Mouse (Mus musculus): ENCODE data around the gene Cdhr4. TPM values are rescaled to one million over a fixed set of nuclear protein-coding genes. Genes with fewer than 3 reads are reported as not detected.

Cdhr4 gene
- polyA plus RNA-seq (2012; rRNA removed) = 0.63 and 0.74 TPM in 2 replicates

DNA sequence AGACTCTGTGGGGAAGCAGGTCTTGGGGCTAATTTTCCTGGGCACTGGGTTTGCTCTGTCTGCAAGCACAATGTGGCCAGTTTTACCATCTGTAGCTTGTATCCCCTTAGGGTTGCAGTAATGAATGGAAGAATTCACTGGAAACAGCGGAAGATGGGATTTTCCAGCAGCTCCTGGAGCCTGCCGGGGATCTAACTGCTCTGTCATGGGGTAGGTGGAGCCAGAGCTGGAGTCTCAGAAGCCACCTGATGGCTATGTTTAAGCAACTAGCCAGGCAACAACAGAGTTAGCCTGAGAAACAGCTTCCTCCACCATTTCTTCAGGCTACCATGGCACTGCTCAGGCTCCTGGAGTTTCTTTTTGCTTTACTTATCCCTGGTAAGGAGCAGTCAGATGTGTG, at the start of gene Cdhr4:
Gene Cdhr4, plus strand, starts transcription at position 301 of the 400 bp plus-strand sequence.

DNA sequence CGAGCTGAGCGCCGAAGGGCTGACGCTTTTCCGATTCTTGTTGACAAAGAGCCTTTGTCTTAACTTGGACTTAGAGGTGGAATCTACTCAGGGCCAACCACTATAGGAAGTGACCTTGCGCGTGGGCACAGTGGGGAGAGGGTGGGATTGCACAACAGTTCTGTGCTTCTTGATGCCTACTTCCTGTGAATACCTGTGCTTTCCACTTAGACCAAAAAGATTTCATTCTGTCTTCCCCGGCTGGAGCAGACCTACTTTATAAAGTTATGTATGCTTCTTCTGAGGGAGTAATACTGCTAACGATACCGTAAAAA, 42.4 kb upstream of the Cdhr4 start, which contains the start of gene Traip:
Gene Traip, plus strand, starts transcription at position 215 of the 314 bp plus-strand sequence.

DNA sequence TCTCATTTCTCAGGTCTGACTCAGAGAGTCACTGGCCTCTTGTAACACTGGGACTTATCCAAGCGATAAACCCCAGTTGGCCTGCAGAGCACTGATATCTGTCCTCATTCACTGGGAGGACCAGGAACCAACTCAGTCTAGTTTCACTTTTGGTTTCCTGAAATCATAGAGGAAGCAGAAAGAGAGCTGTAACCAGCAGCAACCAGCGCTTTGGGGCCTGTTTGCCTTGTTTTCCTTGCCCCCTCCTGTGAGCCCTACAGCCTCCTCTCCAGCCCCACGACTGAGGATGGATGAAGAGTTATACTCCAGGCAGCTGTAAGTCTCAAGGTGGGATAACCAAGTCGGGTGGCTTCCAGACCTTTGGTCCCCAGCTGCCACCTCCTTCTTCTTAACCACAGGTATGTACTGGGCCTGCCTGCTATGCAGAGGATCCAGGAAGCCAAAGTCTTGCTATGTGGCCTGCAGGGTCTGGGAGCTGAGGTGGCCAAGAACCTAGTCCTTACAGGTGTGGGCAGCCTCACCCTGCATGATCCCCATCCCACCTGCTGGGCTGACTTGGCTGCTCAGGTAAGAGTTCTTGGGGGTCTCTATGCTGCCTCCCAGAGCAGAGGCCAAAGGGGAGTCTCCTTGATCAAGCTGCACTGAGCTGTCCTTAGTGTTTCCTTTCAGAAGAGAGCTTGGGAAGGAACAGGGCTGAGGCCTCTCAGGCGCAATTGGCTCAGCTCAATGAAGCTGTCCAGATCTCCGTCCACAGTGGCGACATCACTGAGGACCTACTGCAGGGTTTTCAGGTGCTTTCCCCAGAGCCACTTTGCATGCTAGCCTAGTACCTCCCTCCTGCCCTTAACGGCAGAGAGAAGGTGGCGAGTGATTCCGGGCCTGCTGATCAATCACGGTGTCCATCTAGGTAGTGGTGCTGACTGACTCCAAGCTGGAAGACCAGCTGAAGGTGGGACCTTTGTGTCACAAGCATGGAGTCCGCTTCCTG, 16.6 kb upstream of the Cdhr4 start, which contains the start of gene Uba7:
Gene Uba7, plus strand, starts transcription at position 107 of the 988 bp plus-strand sequence.

DNA sequence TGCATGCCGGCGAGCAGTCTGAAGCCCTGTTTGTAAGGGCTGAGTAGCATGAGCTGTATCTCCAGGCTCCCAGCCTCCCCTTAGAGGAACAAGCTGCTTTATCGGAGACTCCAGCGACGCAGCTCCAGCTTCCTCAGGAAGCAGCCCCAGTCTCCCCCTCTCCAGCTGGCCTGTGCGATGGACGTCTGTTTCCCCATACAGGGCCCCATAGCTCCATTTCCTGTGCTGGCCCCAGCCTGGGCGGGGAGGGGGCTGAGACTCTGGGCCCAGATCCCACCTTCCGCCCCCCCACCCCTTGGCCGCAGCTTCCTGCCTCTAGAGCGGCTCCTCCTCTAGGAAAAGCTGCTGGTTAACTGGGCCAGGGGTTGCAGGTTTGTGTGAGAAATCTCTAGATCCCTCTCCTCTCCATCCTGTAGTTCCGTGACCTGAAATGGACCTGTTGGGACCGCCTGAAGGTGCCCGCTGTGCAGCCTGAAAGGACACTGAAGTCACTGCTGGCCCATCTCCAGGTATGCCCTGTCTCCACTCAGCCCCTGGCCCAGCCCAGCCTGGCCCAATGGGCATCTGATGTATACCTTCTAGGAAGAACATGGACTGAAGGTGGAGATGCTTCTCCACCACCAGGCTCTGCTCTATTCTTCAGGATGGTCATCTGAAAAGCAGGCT, 9.5 kb upstream of the Cdhr4 start, which contains the start of gene Gm20661:
Gene Gm20661, plus strand, starts transcription at position 378 of the 666 bp plus-strand sequence.

DNA sequence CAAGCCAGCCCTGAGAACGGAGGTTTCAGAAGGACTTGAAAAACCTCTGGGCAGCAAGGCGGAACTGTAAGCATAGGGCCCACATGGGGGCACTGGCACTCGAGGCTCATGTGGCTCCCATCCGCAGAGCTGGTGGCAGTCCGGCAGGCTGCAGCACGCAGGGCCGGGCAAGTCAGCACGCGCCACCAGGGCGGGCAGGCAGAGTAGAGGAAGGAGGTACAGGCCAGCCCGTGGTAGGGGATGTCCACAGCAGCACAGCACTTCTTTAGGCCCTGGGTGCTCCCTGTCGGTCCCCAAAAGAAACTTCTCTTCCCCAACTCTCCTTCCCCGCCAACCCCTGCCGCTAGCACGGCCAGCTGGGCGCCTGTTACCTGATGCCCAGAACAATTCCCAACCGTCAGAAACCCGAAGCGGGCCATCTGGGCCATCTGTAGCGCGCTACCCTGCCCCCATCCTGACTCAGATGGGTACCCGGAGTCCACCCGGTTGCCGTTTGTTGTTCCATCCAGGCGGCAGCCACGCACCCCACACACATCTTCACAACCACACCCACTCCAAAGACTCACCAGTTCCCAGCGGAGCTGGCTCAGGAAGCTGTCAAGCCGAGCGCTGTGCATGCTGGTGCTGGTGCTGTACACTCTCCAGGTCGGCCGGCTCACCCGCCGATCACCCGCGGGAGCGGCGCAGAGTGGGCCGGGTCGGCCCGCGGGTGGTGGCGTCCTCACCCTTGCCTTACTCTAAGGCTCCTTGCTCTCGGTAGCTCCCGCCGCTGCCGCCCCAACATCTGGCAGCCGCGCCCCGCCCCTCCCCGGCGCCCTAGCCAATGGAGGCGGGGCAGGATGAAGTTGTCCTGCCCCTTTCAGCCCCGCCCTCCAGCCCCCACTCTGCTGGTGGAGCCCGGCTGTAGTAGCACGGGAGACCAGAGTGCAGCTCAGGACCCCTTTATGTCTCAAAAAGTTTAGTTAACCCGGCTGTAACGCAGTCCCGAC, 6.9 kb upstream of the Cdhr4 start, which contains the start of gene Inka1:
Gene Inka1, minus strand, starts transcription at position 749 of the 989 bp plus-strand sequence.

DNA sequence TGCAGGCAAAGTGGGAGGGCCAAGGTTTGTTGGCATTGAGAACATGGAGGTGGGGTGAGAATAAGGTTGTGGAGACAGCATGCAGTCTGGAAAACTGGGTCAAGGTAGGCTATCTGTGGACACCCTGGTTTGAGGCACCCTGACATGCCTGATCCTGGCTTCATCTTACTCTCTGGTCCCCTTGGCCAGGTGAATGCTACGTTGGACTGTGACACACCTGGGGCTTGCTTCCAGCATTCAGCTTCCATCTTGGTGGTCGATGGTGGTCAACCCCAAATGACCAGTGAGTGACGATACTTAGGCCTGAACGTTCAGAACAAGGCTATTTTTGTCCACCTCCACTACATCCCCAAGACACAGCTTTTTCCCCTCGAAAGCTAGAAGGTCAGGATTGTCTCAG, 3.8 kb downstream of the Cdhr4 start, which contains the start of gene Gm20662:
Gene Gm20662, plus strand, starts transcription at position 301 of the 400 bp plus-strand sequence.

DNA sequence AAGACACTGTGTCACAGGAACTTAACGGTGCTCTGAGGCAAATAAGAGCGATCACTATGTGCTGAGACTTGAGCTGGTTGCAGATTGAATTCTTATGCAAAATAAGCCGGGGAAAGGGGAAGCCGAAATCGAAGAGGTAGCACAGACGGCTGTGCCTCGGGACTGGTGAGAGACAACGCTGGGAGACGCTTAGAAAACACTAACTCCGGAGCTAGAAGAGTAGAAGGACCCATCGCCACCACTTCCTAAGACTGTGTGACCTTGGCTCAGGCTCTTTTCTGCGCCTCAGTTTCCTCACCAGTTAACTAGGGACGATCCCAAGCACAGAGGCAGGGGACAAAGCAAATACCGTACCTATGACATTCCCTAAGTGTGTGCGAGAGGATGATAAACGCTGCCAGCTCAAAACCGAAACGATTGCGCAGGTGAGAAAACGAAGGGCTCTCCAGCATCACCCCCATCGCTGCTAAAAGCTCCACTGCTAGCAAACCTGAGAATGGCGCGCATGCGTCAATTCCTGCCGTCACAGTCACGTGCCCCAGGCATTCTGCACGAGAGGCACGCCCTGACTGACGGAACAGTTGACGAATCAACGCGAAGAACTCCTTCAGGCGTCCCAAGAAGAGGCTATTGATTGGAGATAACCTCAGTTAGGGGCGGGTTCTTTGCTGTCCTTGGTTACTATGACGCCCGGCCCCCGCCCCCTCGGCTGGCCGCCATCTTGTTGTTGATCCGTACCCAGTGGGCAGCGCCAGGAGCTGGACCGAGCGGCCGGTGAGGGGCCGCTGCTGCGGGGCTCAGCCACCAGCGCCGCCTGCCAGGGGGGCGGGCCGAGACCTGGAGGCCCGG, 9.8 kb downstream of the Cdhr4 start, which contains the start of gene Ip6k1:
Gene Ip6k1, plus strand, starts transcription at position 580 of the 849 bp plus-strand sequence.

DNA sequence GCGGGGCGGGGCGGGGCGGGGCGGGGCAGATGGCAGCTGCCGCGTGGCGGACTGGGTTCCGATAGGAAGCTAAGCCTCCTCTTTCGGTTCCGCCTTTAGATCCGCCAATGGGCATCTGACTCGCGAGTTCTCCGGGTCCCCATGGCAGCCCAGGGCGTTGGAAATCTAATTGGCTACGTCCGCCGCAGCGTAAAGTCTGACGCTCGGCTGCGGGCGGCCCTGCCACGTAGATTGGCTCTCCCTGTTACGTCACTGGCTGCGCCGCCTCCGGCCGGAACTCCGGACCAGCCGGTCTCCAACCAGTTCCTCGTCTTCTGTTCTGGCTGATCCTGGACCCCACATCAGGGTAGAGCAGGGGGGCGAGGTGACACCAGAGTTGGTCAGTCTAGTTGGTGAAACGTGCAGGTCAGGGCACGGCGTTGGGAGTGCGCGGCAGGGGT, 56.7 kb downstream of the Cdhr4 start, which contains the start of gene Gmppb:
Gene Gmppb, plus strand, starts transcription at position 227 of the 440 bp plus-strand sequence.

Other genes with a start within 250 kb of the Cdhr4 start
- 18.1 and 30.1 TPM in 2 replicates for gene Rbm5, start 221.5 kb upstream of the Cdhr4 start, polyA plus RNA-seq (2012; rRNA removed)
- 4.0 and 5.3 TPM in 2 replicates for gene Rbm6, start 119.3 kb upstream of the Cdhr4 start, polyA plus RNA-seq (2012; rRNA removed)
- 38.1 and 50.7 TPM in 2 replicates for gene Mon1a, start 104.3 kb upstream of the Cdhr4 start, polyA plus RNA-seq (2012; rRNA removed)
- gene Mst1r, start 85.6 kb upstream of the Cdhr4 start, polyA plus RNA-seq (2012; rRNA removed) = 78.7 and 86.7 TPM in 2 replicates
- not detected in 2 replicates for gene Actl11, start 64.0 kb upstream of the Cdhr4 start, polyA plus RNA-seq (2012; rRNA removed)
- 0.16 and 0.43 TPM in 2 replicates for gene Camkv, start 56.8 kb upstream of the Cdhr4 start, polyA plus RNA-seq (2012; rRNA removed)
- 0.88 and 2.2 TPM in 2 replicates for gene Traip, start 42.4 kb upstream of the Cdhr4 start, polyA plus RNA-seq (2012; rRNA removed)
- gene Uba7, start 17.0 kb upstream of the Cdhr4 start, polyA plus RNA-seq (2012; rRNA removed) = 24.3 and 29.0 TPM in 2 replicates
- gene Gm20661, start 9.4 kb upstream of the Cdhr4 start, polyA plus RNA-seq (2012; rRNA removed) = 0.04 TPM in 1 of 2 replicates, not detected in the other
- 8.1 and 8.3 TPM in 2 replicates for gene Inka1, start 6.6 kb upstream of the Cdhr4 start, polyA plus RNA-seq (2012; rRNA removed)
- gene Gm20662, start 3.9 kb downstream of the Cdhr4 start, polyA plus RNA-seq (2012; rRNA removed) = 0.10 TPM in 1 of 2 replicates, not detected in the other
- gene Ip6k1, start 10.0 kb downstream of the Cdhr4 start, polyA plus RNA-seq (2012; rRNA removed) = 38.4 and 50.1 TPM in 2 replicates
- gene Gmppb, start 56.7 kb downstream of the Cdhr4 start, polyA plus RNA-seq (2012; rRNA removed) = 12.7 and 13.3 TPM in 2 replicates
- gene Amigo3, start 60.7 kb downstream of the Cdhr4 start, polyA plus RNA-seq (2012; rRNA removed) = 4.8 and 8.3 TPM in 2 replicates
- 1.8 and 2.7 TPM in 2 replicates for gene Mst1, start 87.9 kb downstream of the Cdhr4 start, polyA plus RNA-seq (2012; rRNA removed)
- gene Rnf123, start 90.8 kb downstream of the Cdhr4 start, polyA plus RNA-seq (2012; rRNA removed) = 37.7 and 49.7 TPM in 2 replicates
- gene Apeh, start 102.1 kb downstream of the Cdhr4 start, polyA plus RNA-seq (2012; rRNA removed) = 65.0 and 72.5 TPM in 2 replicates
- 0.91 and 0.92 TPM in 2 replicates for gene Bsn, start 197.9 kb downstream of the Cdhr4 start, polyA plus RNA-seq (2012; rRNA removed)